Mouse (Mus musculus): ENCODE results near the gene Cxcl14.

DNA sequence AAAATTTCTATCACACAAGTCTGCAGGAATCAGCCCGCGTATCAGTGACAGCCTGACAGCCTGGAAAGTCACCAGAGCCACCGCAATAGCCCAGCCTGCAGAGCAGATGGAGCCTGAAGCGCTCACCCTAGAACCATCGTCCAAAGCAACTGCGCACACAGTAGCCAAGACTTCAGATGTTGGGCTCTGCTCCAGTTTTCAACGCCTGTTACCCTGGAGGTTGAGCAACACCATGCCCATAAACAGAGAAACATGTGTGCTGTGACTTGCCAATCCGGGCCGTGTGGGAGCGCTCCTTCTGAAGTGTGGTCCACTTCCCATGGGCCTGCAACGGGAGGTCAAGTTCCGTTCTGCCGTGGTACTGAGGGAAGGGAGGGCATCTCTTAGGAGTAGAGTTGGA lies 44.2 kb upstream of the Cxcl14 start:
- no peak for TF ChIP-seq CTCF (IDR thresholded peaks at IDR 0.05; ENCODE audit: insufficient read depth, low read depth, low read length)
- no peak for TF ChIP-seq POLR2A (IDR thresholded peaks at IDR 0.05; ENCODE audit: insufficient read depth, low read depth, low read length)

Data from olfactory bulb, adult 2 months (tissue).